Mouse (Mus musculus) right cerebral cortex, postnatal 25 days (tissue): ENCODE measurements at regions not wholly inside any gene's neighbourhood (a gene's known extent, or its start where the extent isn't known, plus 50 kb on each side); places are given as distances from the start of the nearest gene placed in this dataset.

Source experiments
- DNase-seq: peaks from one replicate; pipeline ENCODE4 v3.0.0; 2022

DNA sequence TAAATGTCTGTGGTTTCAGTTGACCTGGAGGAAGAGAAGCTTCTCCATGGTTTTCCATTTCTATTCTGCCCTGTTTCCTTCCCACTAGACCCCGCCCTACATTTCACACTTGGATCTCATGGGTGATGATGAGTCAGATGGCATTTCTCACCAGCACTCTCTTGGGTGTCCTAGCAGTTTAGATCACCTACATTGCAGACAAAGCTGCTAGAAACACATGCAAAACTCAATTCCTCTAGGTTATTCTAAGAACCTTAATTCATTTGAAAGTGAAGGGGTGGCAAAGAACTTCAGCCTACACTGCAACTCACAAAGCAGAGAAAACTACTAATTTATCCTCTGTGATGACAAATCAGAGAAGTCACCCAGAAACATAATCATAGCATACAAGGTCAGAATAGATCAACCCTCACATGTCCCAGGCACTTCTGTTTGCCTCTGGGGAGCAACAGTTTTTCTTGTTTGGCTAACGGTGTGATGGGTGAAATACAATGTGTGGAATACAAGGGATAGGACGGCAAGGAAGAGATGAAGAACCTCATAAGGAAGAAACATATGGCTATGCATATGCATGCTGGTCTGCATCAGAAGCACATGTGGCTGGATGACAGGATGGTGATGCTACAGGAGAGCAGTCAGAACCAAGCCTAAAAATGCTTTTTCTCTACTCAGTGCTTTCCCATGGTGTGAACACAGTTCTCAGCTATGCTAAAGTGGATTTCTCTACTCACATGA is 990.7 kb upstream of the Kif18a start:
- peak; percentile 52 for DNase-seq

DNA sequence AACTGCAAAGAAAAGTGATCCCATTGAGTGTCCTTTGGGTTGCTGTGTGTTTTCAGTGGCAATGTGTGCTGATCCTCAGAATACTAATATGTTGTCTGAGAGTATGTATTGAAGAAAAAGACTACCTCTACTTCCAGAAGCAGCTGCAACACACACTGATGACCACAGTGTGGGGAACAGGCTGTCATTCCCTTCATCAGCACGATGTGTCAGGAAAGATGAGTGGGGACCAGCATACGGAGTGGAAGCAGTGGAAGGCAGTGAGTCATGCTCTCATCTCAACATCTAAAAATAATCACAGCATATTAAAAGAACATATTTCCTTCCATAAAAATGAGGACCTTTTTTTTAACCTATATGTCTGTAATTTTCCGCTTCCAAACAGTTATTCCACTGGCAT is 977.8 kb upstream of the Kif18a start:
- no peak for DNase-seq
